Mouse (Mus musculus) cerebral cortex, adult 2 months (tissue): ENCODE data around the gene Ppp1r9b.

ENCODE experiments used
- WGBS: fragments of 180-500 bp; shearing (Covaris S2); methylation state at CpG from one replicate; pipeline ENCODE4 v1.1.7; 2018; 5-methylcytosine and 5-hydroxymethylcytosine counted together

Gene Ppp1r9b

GRCm38 (mm10) chr11:94990749-94991577 lies at the start of gene Ppp1r9b:
Gene Ppp1r9b (plus strand): TSS chr11:94991035.
- under 1% methylated on average over 65 of the region's 69 CpGs for WGBS

GRCm38 (mm10) chr11:94941121-94941520 lies 49.7 kb upstream of the Ppp1r9b start:
- WGBS, result 37% methylated on average over 9 of the region's 9 CpGs

- 90% methylated on average over 8 of the region's 8 CpGs for WGBS
Measured at GRCm38 (mm10) chr11:94941776-94942175, 49.1 kb upstream of the Ppp1r9b start.

- WGBS, result 60% methylated on average over 13 of the region's 13 CpGs
Measured at GRCm38 (mm10) chr11:94942282-94943023, 48.4 kb upstream of the Ppp1r9b start.

GRCm38 (mm10) chr11:94943054-94943453 lies 47.8 kb upstream of the Ppp1r9b start:
- WGBS, result 82% methylated on average over 15 of the region's 15 CpGs

GRCm38 (mm10) chr11:94944295-94944694 lies 46.5 kb upstream of the Ppp1r9b start:
- WGBS, result 57% methylated on average over 8 of the region's 8 CpGs

- WGBS, result 87% methylated on average over 12 of the region's 12 CpGs
Measured at GRCm38 (mm10) chr11:94945236-94945635, 45.6 kb upstream of the Ppp1r9b start.

GRCm38 (mm10) chr11:94952169-94952568 lies 38.7 kb upstream of the Ppp1r9b start:
- WGBS, result 24% methylated on average over 6 of the region's 6 CpGs

- 63% methylated on average over 9 of the region's 9 CpGs for WGBS
Measured at GRCm38 (mm10) chr11:94955103-94955502, 35.7 kb upstream of the Ppp1r9b start.

- WGBS, result 87% methylated on average over 9 of the region's 9 CpGs
Measured at GRCm38 (mm10) chr11:94957693-94958064, 33.2 kb upstream of the Ppp1r9b start.

- 51% methylated on average over 8 of the region's 8 CpGs for WGBS
Measured at GRCm38 (mm10) chr11:94958065-94958858, 32.6 kb upstream of the Ppp1r9b start.

- WGBS, result 79% methylated on average over 5 of the region's 5 CpGs
Measured at GRCm38 (mm10) chr11:94962534-94963101, 28.2 kb upstream of the Ppp1r9b start.

- WGBS, result 58% methylated on average over 4 of the region's 4 CpGs
Measured at GRCm38 (mm10) chr11:94967419-94967818, 23.4 kb upstream of the Ppp1r9b start, which contains the start of gene Hils1. Gene Hils1 (plus strand): TSS chr11:94967593.

GRCm38 (mm10) chr11:94968187-94968586 lies 22.6 kb upstream of the Ppp1r9b start:
- 81% methylated on average over 7 of the region's 7 CpGs for WGBS

- WGBS, result 86% methylated on average over 4 of the region's 4 CpGs
Measured at GRCm38 (mm10) chr11:94969709-94970108, 21.1 kb upstream of the Ppp1r9b start.

- 54% methylated on average over 15 of the region's 15 CpGs for WGBS
Measured at GRCm38 (mm10) chr11:94970210-94970943, 20.5 kb upstream of the Ppp1r9b start.

- 61% methylated on average over 16 of the region's 16 CpGs for WGBS
Measured at GRCm38 (mm10) chr11:94971895-94972615, 18.8 kb upstream of the Ppp1r9b start.

- WGBS, result 48% methylated on average over 5 of the region's 5 CpGs
Measured at GRCm38 (mm10) chr11:94972887-94973286, 17.9 kb upstream of the Ppp1r9b start.

GRCm38 (mm10) chr11:94973313-94973712 lies 17.5 kb upstream of the Ppp1r9b start:
- WGBS, result 71% methylated on average over 4 of the region's 4 CpGs

GRCm38 (mm10) chr11:94974951-94975350 lies 15.9 kb upstream of the Ppp1r9b start:
- WGBS, result 67% methylated on average over 2 of the region's 2 CpGs
